11 mouse cellular contexts compared by ENCODE assay signal in genomic region chr11:5778481-5778880, GRCm38 (mm10). TPM values are rescaled to one million over a fixed set of nuclear protein-coding genes. Genes with fewer than 3 reads are reported as not detected.
DNase-seq lines count a peak whose midpoint lies in the region; ATAC-seq and TF ChIP-seq lines count a peak whose summit lies in the region.
"Had no signal": no experiment of that assay in that cellular context is flagged by ENCODE, and none has a peak within 500 bp of the region (broad histone marks: within the 10 kb centered on the region; RNA-seq: fewer than 3 reads in every experiment).

No protein-coding gene starts in this region.

- no peak overlapping the region for H3K27ac ChIP-seq in cerebellum, adult 2 months (ENCODE audit: insufficient read depth, low read length)
- H3K27ac ChIP-seq in liver, postnatal 0 days (ENCODE audit: low read depth): no peak overlapping the region
- no peak overlapping the region for H3K27ac ChIP-seq in liver, embryonic 11.5 days (ENCODE audit: low read depth, low read length)
- H3K27ac ChIP-seq: forebrain, embryonic 13.5 days; heart, embryonic 10.5 days had no signal

- no peak overlapping the region for H3K9ac ChIP-seq in liver, postnatal 0 days (replicated peaks)
- no peak overlapping the region for H3K9ac ChIP-seq in liver, embryonic 11.5 days (ENCODE audit: low read depth, low read length)

- H3K9me3 ChIP-seq in liver, postnatal 0 days (ENCODE audit: low read length): no peaks in the 10 kb centered on the region
- H3K9me3 ChIP-seq in liver, embryonic 11.5 days (ENCODE audit: control insufficient read depth, low read length): peaks cover under 1% of the 10 kb centered on the region; the same call in 1 of the 2 replicates
- H3K9me3 ChIP-seq: forebrain, embryonic 13.5 days; heart, embryonic 10.5 days had no signal

- no peaks in the 10 kb centered on the region for H3K79me2 ChIP-seq in C2C12 (ENCODE audit: control insufficient read depth, insufficient read depth)

- TF ChIP-seq EP300 in liver, postnatal 0 days (IDR thresholded peaks at IDR 0.05; ENCODE audit: low read depth): no peak

- no peak overlapping the region for H3ac ChIP-seq in C2C12 (ENCODE audit: control insufficient read depth, insufficient read length, low read depth)

- no peak overlapping the region for H3K4me3 ChIP-seq in cerebellum, adult 2 months (replicated peaks; ENCODE audit: insufficient read depth, low read depth, low read length)
- no peak overlapping the region for H3K4me3 ChIP-seq in liver, postnatal 0 days (ENCODE audit: low read depth, low read length)
- H3K4me3 ChIP-seq in liver, embryonic 11.5 days (ENCODE audit: low read depth, low read length): no peak overlapping the region
- no peak overlapping the region for H3K4me3 ChIP-seq in C2C12 (ENCODE audit: insufficient read depth, poor library complexity, severe bottlenecking)
- H3K4me3 ChIP-seq: forebrain, embryonic 13.5 days; heart, embryonic 10.5 days had no signal

- H3K4me2 ChIP-seq in liver, postnatal 0 days (ENCODE audit: low read depth, low read length): no peak overlapping the region
- H3K4me2 ChIP-seq in liver, embryonic 11.5 days: no peak overlapping the region
- H3K4me2 ChIP-seq: forebrain, embryonic 13.5 days had no signal

- ATAC-seq in liver, postnatal 0 days: no peak
- ATAC-seq in liver, embryonic 11.5 days (replicated peaks; ENCODE audit: low FRiP score): no peak
- ATAC-seq in erythroid progenitor cell, adult 5-6 weeks (replicated peaks; ENCODE audit: low FRiP score, poor library complexity, severe bottlenecking): 0 out of 2 replicates have a peak, but pooled peaks have one; percentile 45
- ATAC-seq: forebrain, embryonic 13.5 days had no signal

- no peak for TF ChIP-seq POLR2A in cerebellum, adult 2 months (IDR thresholded peaks at IDR 0.05; ENCODE audit: borderline replicate concordance, insufficient read depth, low read length)

- no peaks in the 10 kb centered on the region for H3K27me3 ChIP-seq in cerebellum, adult 2 months (ENCODE audit: control insufficient read depth, insufficient read depth, low read length)
- no peaks in the 10 kb centered on the region for H3K27me3 ChIP-seq in liver, postnatal 0 days (ENCODE audit: insufficient read depth, low read length)
- H3K27me3 ChIP-seq in liver, embryonic 11.5 days (replicated peaks; ENCODE audit: control insufficient read depth, insufficient read depth, low read length): no peaks in the 10 kb centered on the region
- no peaks in the 10 kb centered on the region for H3K27me3 ChIP-seq in C2C12 (ENCODE audit: control insufficient read depth, insufficient read depth, insufficient read length)
- H3K27me3 ChIP-seq: forebrain, embryonic 13.5 days had no signal

- peaks cover 22% of the 10 kb centered on the region for H3K4me1 ChIP-seq in cerebellum, adult 2 months (ENCODE audit: control insufficient read depth, insufficient read depth, low read length)
- peaks cover 6% of the 10 kb centered on the region; the same call in 1 of the 2 replicates for H3K4me1 ChIP-seq in liver, postnatal 0 days (ENCODE audit: insufficient read depth)
- peaks cover 8% of the 10 kb centered on the region for H3K4me1 ChIP-seq in liver, embryonic 11.5 days (replicated peaks; ENCODE audit: control insufficient read depth, insufficient read depth, low read length)

- H3K79me3 ChIP-seq in C2C12 (ENCODE audit: low read depth): no peaks in the 10 kb centered on the region

- WGBS in cerebellum, adult 2 months: 79% methylated on average over 2 of the region's 2 CpGs
- 57% methylated on average over 2 of the region's 2 CpGs for WGBS in liver, postnatal 0 days (ENCODE audit: insufficient replicate concordance)
- WGBS in liver, embryonic 11.5 days: 58% methylated on average over 2 of the region's 2 CpGs

- TF ChIP-seq CTCF in cerebellum, adult 2 months (IDR thresholded peaks at IDR 0.05; ENCODE audit: borderline replicate concordance, insufficient read depth, low read depth, low read length): peak; percentile 39; the same call in 1 of the 2 replicates
- peak; percentile 59 for TF ChIP-seq CTCF in liver, postnatal 0 days (IDR thresholded peaks at IDR 0.05; ENCODE audit: low read depth)
- TF ChIP-seq CTCF in C2C12 (IDR thresholded peaks at IDR 0.05; ENCODE audit: control insufficient read depth, insufficient read depth, insufficient read length): peak; percentile 17

- no peak for DNase-seq in cerebellum, adult 2 months
- no peak for DNase-seq in cerebellum, postnatal 36 days
- DNase-seq in liver, postnatal 0 days: no peak
- no peak for DNase-seq in liver, embryonic 11.5 days (ENCODE audit: low spot score)
- DNase-seq in cerebellum, postnatal 4 days (ENCODE audit: low spot score in 2 of 2): no peak
- no peak for DNase-seq in left cerebral cortex, postnatal 14 days (ENCODE audit: low spot score in 2 of 2)
- DNase-seq: right cerebral cortex, postnatal 4 days had no signal

- intact Hi-C loops in left cerebral cortex, postnatal 14 days (cut with DNase I): no loop called here

- peaks cover 5% of the 10 kb centered on the region; the same call in 1 of the 2 replicates for H3K36me3 ChIP-seq in liver, postnatal 0 days (replicated peaks; ENCODE audit: insufficient read depth, low read length)
- no peaks in the 10 kb centered on the region; the same call in 1 of the 2 replicates for H3K36me3 ChIP-seq in liver, embryonic 11.5 days (ENCODE audit: control insufficient read depth, insufficient read depth, low read length)
- peaks cover 7% of the 10 kb centered on the region for H3K36me3 ChIP-seq in C2C12 (ENCODE audit: control insufficient read depth, insufficient read depth)
- H3K36me3 ChIP-seq: heart, embryonic 10.5 days had no signal

TF ChIP-seq in C2C12, 6 proteins besides CTCF, POLR2A, EP300 and RAD21:
- no peak for TF ChIP-seq CEBPB (IDR thresholded peaks at IDR 0.05; ENCODE audit: low read depth)

RNA-seq across cellular contexts. Expression of gene Dbnl, which starts 9.8 kb away (rescaled TPM):
- 80.9 and 83.7 TPM in 2 replicates for polyA plus RNA-seq in cerebellum, adult 2 months (2012; rRNA removed)
- polyA plus RNA-seq in liver, postnatal 0 days (2015; fragmentation: Nextera tagmentation; extraction: Ambion mirVana): 31.7 and 36.6 TPM in 2 replicates
- polyA plus RNA-seq in liver, embryonic 11.5 days (2014; fragmentation: Nextera tagmentation; extraction: Ambion mirVana): 104 and 110 TPM in 2 replicates
- 91.3 TPM for polyA plus RNA-seq in C2C12 (2012; fragmentation: generic; extraction: Trizol)
- total RNA-seq in erythroid progenitor cell, adult 5-6 weeks (2015; ENCODE audit: low replicate concordance): 19.5 and 23.9 TPM in 2 replicates
- total RNA-seq in erythroid progenitor cell, adult 5-6 weeks (2017; ENCODE audit: low replicate concordance): 23.1 and 26.2 TPM in 2 replicates
- 10 to 100 TPM; 78.4 to 79.8 TPM for total RNA-seq in left cerebral cortex, postnatal 14 days (2021)

RNA-seq across cellular contexts. Expression of gene Urgcp, which starts 16.3 kb away (rescaled TPM):
- polyA plus RNA-seq in cerebellum, adult 2 months (2012; rRNA removed): 36.4 and 37.9 TPM in 2 replicates
- polyA plus RNA-seq in liver, postnatal 0 days (2015; fragmentation: Nextera tagmentation; extraction: Ambion mirVana): 7.1 and 8.2 TPM in 2 replicates
- polyA plus RNA-seq in liver, embryonic 11.5 days (2014; fragmentation: Nextera tagmentation; extraction: Ambion mirVana): 17.0 and 17.1 TPM in 2 replicates
- polyA plus RNA-seq in C2C12 (2012; fragmentation: generic; extraction: Trizol): 22.3 TPM
- total RNA-seq in erythroid progenitor cell, adult 5-6 weeks (2015; ENCODE audit: low replicate concordance): 5.4 TPM in 2 replicates
- total RNA-seq in erythroid progenitor cell, adult 5-6 weeks (2017; ENCODE audit: low replicate concordance): 4.9 and 15.3 TPM in 2 replicates
- total RNA-seq in left cerebral cortex, postnatal 14 days (2021): 10 to 100 TPM; 55.9 to 60.8 TPM

RNA-seq across cellular contexts. Expression of gene Pgam2, which starts 25.1 kb away (rescaled TPM):
- polyA plus RNA-seq in cerebellum, adult 2 months (2012; rRNA removed): 0.63 and 1.1 TPM in 2 replicates
- polyA plus RNA-seq in liver, postnatal 0 days (2015; fragmentation: Nextera tagmentation; extraction: Ambion mirVana): 1.1 and 16.6 TPM in 2 replicates
- 6.0 and 12.1 TPM in 2 replicates for polyA plus RNA-seq in liver, embryonic 11.5 days (2014; fragmentation: Nextera tagmentation; extraction: Ambion mirVana)
- 3.3 TPM for polyA plus RNA-seq in C2C12 (2012; fragmentation: generic; extraction: Trizol)
- not detected in 2 replicates for total RNA-seq in erythroid progenitor cell, adult 5-6 weeks (2015; ENCODE audit: low replicate concordance)
- total RNA-seq in erythroid progenitor cell, adult 5-6 weeks (2017; ENCODE audit: low replicate concordance): not detected in 2 replicates
- 10 to 100 TPM; 11.6 to 13.9 TPM for total RNA-seq in left cerebral cortex, postnatal 14 days (2021)

RNA-seq across cellular contexts. Expression of gene Polm, which starts 59.3 kb away (rescaled TPM):
- polyA plus RNA-seq in cerebellum, adult 2 months (2012; rRNA removed): 15.0 and 19.3 TPM in 2 replicates
- 2.1 and 2.3 TPM in 2 replicates for polyA plus RNA-seq in liver, postnatal 0 days (2015; fragmentation: Nextera tagmentation; extraction: Ambion mirVana)
- polyA plus RNA-seq in liver, embryonic 11.5 days (2014; fragmentation: Nextera tagmentation; extraction: Ambion mirVana): 6.0 and 6.2 TPM in 2 replicates
- 6.8 TPM for polyA plus RNA-seq in C2C12 (2012; fragmentation: generic; extraction: Trizol)
- total RNA-seq in erythroid progenitor cell, adult 5-6 weeks (2015; ENCODE audit: low replicate concordance): 2.5 and 11.2 TPM in 2 replicates
- 1.3 and 10.4 TPM in 2 replicates for total RNA-seq in erythroid progenitor cell, adult 5-6 weeks (2017; ENCODE audit: low replicate concordance)
- 1 to 10 TPM; 7.0 to 7.7 TPM for total RNA-seq in left cerebral cortex, postnatal 14 days (2021)
